Comparison of ENCODE assay signal across 16 mouse cellular contexts in genomic region chr2:110814964-110815363, GRCm38 (mm10).
"Had no signal": no experiment of that assay in that cellular context is flagged by ENCODE, and none has a peak within 500 bp of the region (broad histone marks: within the 10 kb centered on the region; RNA-seq: fewer than 3 reads in every experiment).

No protein-coding gene starts in this region.

- H3K36me3 ChIP-seq: neural tube, embryonic 13.5 days; neural tube, embryonic 15.5 days; stomach, embryonic 15.5 days had no signal

- H3K27me3 ChIP-seq: neural tube, embryonic 13.5 days; neural tube, embryonic 15.5 days; stomach, embryonic 15.5 days had no signal

- H3K4me3 ChIP-seq: neural tube, embryonic 13.5 days; neural tube, embryonic 15.5 days; stomach, embryonic 15.5 days had no signal

- DNase-seq: retina, postnatal 1 day; right cerebral cortex, adult 18-20 months; right cerebral cortex, postnatal 14 days; right cerebral cortex, postnatal 25 days; right cerebral cortex, postnatal 4 days; spleen, adult 18-20 months; thymus, adult 18-20 months; thymus, adult 2 months; thymus, postnatal 14 days; thymus, postnatal 25 days; thymus, postnatal 36 days; thymus, postnatal 4 days had no signal

- H3K9me3 ChIP-seq: neural tube, embryonic 13.5 days; neural tube, embryonic 15.5 days; stomach, embryonic 15.5 days had no signal

- H3K4me2 ChIP-seq: neural tube, embryonic 13.5 days; neural tube, embryonic 15.5 days; stomach, embryonic 15.5 days had no signal

- H3K27ac ChIP-seq: neural tube, embryonic 13.5 days; neural tube, embryonic 15.5 days; stomach, embryonic 15.5 days; stomach, postnatal 0 days had no signal

- H3K9ac ChIP-seq: neural tube, embryonic 13.5 days; neural tube, embryonic 15.5 days; stomach, embryonic 15.5 days had no signal

- H3K4me1 ChIP-seq: neural tube, embryonic 13.5 days; neural tube, embryonic 15.5 days; stomach, embryonic 15.5 days had no signal
